Mouse (Mus musculus) stomach, embryonic 15.5 days (tissue): ENCODE measurements around the gene Mllt3. TPM values are rescaled to one million over a fixed set of nuclear protein-coding genes. Genes with fewer than 3 reads are reported as not detected.
"Not testable (repeated sequence)": the region's sequence is repeated elsewhere in the genome, so short reads cannot be mapped to it uniquely, and the experiment has no call there.

ENCODE experiments used
- ATAC-seq: fragments of 200-750 bp; cut with Nextera tagmentation; 2 replicates; pipeline ENCODE4 v1.8.0; 2017; ENCODE audit warnings: low read depth, moderate number of reproducible peaks, moderate TSS enrichment; ENCODE audit not compliant: insufficient read depth, low FRiP score
- H3K27ac ChIP-seq: fragments of 300-500 bp; sonication (generic); 2 replicates; pipeline ENCODE4 v1.5.1; 2015; ENCODE audit warnings: mild to moderate bottlenecking, inconsistent platforms
- H3K27me3 ChIP-seq: fragments of 300-500 bp; sonication (generic); replicated peaks from 2 replicates; pipeline ENCODE4 v1.6.1; 2015; ENCODE audit warnings: inconsistent platforms
- H3K36me3 ChIP-seq: fragments of 300-500 bp; sonication (generic); 2 replicates; pipeline ENCODE4 v1.6.1; 2015; ENCODE audit warnings: inconsistent platforms
- H3K4me1 ChIP-seq: fragments of 300-500 bp; sonication (generic); 2 replicates; pipeline ENCODE4 v1.6.1; 2015; ENCODE audit warnings: inconsistent platforms
- H3K4me2 ChIP-seq: fragments of 300-500 bp; sonication (generic); 2 replicates; pipeline ENCODE4 v1.6.1; 2015; ENCODE audit warnings: mild to moderate bottlenecking, inconsistent platforms
- H3K4me3 ChIP-seq: fragments of 300-500 bp; sonication (generic); replicated peaks from 2 replicates; pipeline ENCODE4 v1.5.1; 2015; ENCODE audit warnings: inconsistent platforms
- H3K9ac ChIP-seq: fragments of 300-500 bp; sonication (generic); 2 replicates; pipeline ENCODE4 v1.6.1; 2015; ENCODE audit warnings: inconsistent platforms
- H3K9me3 ChIP-seq: fragments of 300-500 bp; sonication (generic); 2 replicates; pipeline ENCODE4 v1.6.1; 2016; ENCODE audit warnings: inconsistent platforms
- WGBS: fragments of 180-500 bp; shearing (Covaris S2); methylation state at CpG from one replicate; pipeline ENCODE4 v1.1.7; 2015; 5-methylcytosine and 5-hydroxymethylcytosine counted together
- polyA plus RNA-seq: library from polyadenylated mRNA; unstranded; fragments of >200 nt; fragmentation: Nextera tagmentation; extraction: Ambion mirVana; gene quantifications from 2 replicates; pipeline ENCODE4 v1.2.1, GENCODE M21; 2015

Gene Mllt3
- polyA plus RNA-seq, 1 experiment from 2014 or later = 38.7 TPM

DNA sequence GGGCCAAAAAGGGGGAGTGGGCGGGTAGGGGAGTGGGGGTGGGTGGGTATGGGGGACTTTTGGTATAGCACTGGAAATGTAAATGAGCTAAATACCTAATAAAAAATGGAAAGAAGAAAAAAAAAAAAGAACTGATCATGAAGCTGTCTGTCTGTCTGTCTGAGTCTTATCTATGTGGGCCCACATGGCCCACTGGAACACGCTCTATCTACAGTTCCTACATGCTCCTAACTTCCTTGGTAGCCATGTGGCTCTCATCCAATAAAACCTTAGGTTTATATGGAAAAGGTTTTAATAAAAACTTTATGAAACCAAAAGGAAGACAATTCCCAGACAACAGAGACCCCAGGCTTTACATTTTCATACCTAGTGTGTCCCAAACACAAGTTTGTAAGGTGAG lies 68.3 kb downstream of the Mllt3 start:
- not testable (repeated sequence) for H3K4me1 ChIP-seq, H3K4me3 ChIP-seq, H3K27ac ChIP-seq, H3K27me3 ChIP-seq, H3K36me3 ChIP-seq, H3K4me2 ChIP-seq, ATAC-seq, H3K9ac ChIP-seq, H3K9me3 ChIP-seq
- 93% methylated on average over 2 of the region's 2 CpGs for WGBS

DNA sequence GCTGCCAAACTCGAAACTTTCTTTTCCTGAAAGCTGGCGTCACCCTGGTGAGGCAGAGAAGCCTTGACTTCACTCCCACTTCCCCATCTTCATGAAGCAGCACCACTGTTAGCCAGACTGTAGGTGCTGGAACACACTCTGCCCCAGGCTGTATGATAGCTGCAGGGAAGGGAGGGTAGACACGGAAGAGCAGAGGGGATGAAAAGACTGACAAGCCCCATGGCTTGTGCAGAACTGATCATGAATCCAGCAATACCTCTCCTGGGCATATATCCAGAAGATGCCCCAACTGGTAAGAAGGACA lies 69.4 kb downstream of the Mllt3 start:
- Histone ChIP-seq H3K4me2 (no peak overlapping the region), H3K9ac (no peak overlapping the region), H3K4me1 (no peaks in the 10 kb centered on the region; the same call in 1 of the 2 replicates), H3K9me3 (no peaks in the 10 kb centered on the region), H3K27me3 (no peaks in the 10 kb centered on the region), H3K27ac (no peak overlapping the region), H3K4me3 (no peak overlapping the region), H3K36me3 (no peaks in the 10 kb centered on the region)
- no peak for ATAC-seq
- WGBS = 76% methylated on average over 3 of the region's 3 CpGs

DNA sequence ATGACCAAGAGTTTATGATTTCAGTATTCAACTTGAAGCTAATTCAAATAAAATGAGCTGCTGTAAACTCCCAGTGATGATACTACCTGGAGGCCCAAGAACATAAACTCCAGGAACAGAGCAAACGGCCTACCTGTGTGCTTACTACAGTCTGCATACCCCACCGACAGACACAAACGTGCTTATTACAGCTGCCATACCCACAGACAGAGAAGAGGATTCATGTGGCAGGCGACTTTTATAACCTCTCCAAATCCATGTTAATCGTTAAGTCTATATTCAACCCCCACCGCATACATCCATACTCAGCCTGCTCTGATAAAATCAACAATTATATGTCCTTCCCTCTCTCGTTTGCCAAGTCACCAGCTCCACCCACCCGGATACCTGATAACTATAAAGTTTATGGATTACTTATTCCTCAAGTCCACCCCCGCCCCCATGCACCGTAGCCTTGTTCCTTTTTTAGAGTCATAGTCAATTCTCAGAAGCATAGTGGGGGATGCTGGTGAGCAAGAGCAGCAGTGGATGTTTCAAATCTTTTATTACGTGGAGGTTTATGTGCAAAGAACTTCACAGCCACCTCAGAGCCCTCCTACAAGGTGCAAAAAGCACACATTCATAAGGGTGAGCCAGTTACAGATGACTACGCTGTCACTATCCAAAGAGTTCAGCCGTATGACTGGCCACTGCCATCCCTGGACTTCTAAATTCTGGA lies 70.0 kb downstream of the Mllt3 start:
- H3K36me3 ChIP-seq = no peaks in the 10 kb centered on the region
- no peaks in the 10 kb centered on the region for H3K9me3 ChIP-seq
- H3K9ac ChIP-seq = no peak overlapping the region
- H3K4me1 ChIP-seq = no peaks in the 10 kb centered on the region; the same call in 1 of the 2 replicates
- H3K27me3 ChIP-seq = no peaks in the 10 kb centered on the region
- H3K27ac ChIP-seq = no peak overlapping the region
- H3K4me2 ChIP-seq = no peak overlapping the region
- H3K4me3 ChIP-seq = no peak overlapping the region
- ATAC-seq = peak; percentile 53; the same call in 1 of the 2 replicates
- 64% methylated on average over 13 of the region's 13 CpGs for WGBS

DNA sequence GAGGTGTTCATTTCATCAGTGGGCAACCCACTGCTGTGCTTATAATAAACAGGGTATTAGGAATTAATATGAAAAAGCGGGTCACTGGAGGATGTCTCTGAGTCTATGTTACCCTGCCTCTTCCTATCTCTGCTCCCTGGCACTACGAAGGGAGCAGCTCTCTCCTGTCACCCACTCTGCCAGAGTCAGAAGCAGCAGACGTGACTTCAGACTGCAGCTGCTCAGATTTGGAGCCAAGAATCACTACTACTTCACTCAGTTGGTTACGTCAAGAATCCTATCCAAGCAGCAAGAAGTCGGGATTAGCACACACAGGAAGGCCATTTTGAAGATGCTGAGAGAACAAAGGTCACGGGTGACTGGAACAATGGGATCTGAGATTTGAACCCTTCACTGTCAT lies 71.3 kb downstream of the Mllt3 start:
- Histone ChIP-seq H3K9me3 (no peaks in the 10 kb centered on the region), H3K4me3 (no peak overlapping the region), H3K27me3 (no peaks in the 10 kb centered on the region), H3K27ac (no peak overlapping the region), H3K4me1 (no peaks in the 10 kb centered on the region), H3K9ac (no peak overlapping the region), H3K4me2 (no peak overlapping the region), H3K36me3 (no peaks in the 10 kb centered on the region)
- WGBS = 73% methylated on average over 6 of the region's 6 CpGs
- ATAC-seq = no peak

DNA sequence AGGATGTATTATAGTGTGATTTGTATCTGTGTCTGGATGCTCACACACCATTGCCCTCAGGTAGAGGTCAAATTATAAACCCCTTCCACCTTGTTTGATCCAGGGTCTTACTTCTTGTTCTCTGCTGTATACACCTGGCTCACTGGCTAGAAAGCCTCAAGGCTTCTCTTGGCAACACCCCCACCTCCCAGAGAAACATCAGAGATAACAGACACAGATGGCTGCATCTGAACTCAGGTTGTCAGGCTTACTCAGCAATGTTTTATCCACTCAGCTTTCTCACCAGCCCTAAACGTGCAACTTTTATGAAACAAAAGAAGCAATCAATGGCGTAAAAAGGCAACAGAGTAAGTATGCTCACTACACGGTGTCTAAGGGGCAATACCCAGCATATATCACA lies 75.3 kb downstream of the Mllt3 start:
- H3K27me3 ChIP-seq = no peaks in the 10 kb centered on the region
- H3K4me1 ChIP-seq = no peaks in the 10 kb centered on the region
- no peak for ATAC-seq
- H3K9ac ChIP-seq = no peak overlapping the region
- H3K36me3 ChIP-seq = no peaks in the 10 kb centered on the region
- 70% methylated on average over 3 of the region's 3 CpGs for WGBS
- no peak overlapping the region for H3K4me3 ChIP-seq
- no peak overlapping the region for H3K4me2 ChIP-seq
- no peaks in the 10 kb centered on the region for H3K9me3 ChIP-seq
- no peak overlapping the region for H3K27ac ChIP-seq

DNA sequence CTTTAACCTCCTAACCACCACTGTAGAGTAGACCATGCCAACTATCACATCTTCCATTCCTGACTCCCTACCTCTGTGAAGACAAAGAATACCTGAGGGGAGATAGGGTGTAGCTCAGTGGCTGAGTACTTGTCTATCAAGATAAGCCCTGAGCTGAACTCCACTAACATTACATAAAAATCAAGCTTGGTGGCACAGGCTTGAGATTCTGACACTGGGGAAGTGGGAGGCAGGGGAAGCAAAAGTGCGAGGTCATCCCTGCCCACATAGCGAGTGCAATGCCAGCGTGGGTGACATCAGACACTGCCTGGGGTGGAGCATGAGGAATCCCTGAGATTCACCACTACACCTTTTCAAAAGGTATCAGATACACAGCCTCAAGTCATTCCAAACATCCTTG lies 76.0 kb downstream of the Mllt3 start:
- ATAC-seq = no peak
- Histone ChIP-seq H3K9me3 (no peaks in the 10 kb centered on the region), H3K9ac (no peak overlapping the region), H3K27me3 (no peaks in the 10 kb centered on the region), H3K36me3 (no peaks in the 10 kb centered on the region), H3K27ac (no peak overlapping the region), H3K4me3 (no peak overlapping the region), H3K4me2 (no peak overlapping the region), H3K4me1 (no peaks in the 10 kb centered on the region)
- 73% methylated on average over 3 of the region's 3 CpGs for WGBS

DNA sequence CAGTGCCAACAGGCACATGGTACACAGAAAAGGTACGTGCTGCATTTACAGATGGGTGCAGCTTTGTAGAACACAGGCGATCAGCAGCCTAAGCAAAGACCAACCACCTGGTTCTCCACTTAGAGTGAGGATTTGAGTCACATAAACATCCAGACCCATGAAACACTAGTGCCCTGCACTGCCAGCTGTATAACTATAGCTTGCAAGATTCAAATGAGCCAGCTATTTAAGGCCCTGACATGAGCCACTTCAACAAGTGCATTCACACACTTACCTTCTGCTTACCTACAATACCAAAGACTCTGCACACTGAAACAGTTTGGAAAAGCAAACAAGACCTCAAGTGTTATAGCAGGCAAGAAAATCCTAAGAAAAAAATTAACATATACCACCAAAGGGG lies 78.0 kb downstream of the Mllt3 start:
- H3K4me1 ChIP-seq = no peaks in the 10 kb centered on the region
- WGBS = 63% methylated on average over 2 of the region's 2 CpGs

DNA sequence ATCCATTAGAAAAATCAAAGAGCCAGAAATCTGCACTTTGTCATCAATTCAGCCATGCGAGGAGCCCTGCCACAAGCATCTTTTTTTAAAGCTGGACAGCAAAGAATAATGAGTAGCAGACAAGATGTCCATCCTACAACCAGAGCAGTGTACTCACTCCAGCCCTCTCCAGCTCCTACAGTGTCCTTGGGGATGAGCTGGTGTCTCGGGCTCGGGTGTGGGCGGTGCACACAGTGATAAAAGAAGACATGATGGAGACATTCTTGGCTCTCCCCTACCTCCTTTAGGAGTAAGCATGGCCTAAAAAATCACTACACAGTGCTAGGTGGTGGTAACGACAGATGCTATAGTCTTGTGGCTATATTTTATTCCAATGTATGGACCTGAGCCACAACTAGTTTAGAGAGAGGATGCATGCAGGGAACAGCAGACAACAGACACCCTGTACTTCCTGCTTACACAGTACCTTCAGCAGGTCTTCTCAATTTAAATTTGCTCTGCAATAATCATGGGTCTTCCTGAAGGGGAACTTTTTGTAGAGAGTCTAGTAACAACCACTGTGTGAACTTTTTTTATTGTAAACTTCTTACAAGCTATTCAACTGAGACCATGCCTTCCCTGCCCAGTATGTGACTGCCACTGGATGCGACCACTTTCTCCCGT lies 78.6 kb downstream of the Mllt3 start:
- ATAC-seq = no peak; the same call in 1 of the 2 replicates
- no peak overlapping the region for H3K4me3 ChIP-seq
- H3K36me3 ChIP-seq = no peaks in the 10 kb centered on the region
- H3K9ac ChIP-seq = no peak overlapping the region
- H3K4me1 ChIP-seq = no peaks in the 10 kb centered on the region
- no peaks in the 10 kb centered on the region for H3K27me3 ChIP-seq
- WGBS = 69% methylated on average over 7 of the region's 7 CpGs
- no peaks in the 10 kb centered on the region for H3K9me3 ChIP-seq
- no peak overlapping the region for H3K4me2 ChIP-seq
- no peak overlapping the region for H3K27ac ChIP-seq

More for the DNA sequence above, 78.0 kb downstream of the Mllt3 start:
- H3K36me3 ChIP-seq = no peaks in the 10 kb centered on the region
- no peak overlapping the region for H3K4me3 ChIP-seq
- no peak overlapping the region for H3K4me2 ChIP-seq
- ATAC-seq = no peak
- no peaks in the 10 kb centered on the region for H3K9me3 ChIP-seq
- H3K27me3 ChIP-seq = no peaks in the 10 kb centered on the region
- no peak overlapping the region for H3K9ac ChIP-seq
- H3K27ac ChIP-seq = no peak overlapping the region

DNA sequence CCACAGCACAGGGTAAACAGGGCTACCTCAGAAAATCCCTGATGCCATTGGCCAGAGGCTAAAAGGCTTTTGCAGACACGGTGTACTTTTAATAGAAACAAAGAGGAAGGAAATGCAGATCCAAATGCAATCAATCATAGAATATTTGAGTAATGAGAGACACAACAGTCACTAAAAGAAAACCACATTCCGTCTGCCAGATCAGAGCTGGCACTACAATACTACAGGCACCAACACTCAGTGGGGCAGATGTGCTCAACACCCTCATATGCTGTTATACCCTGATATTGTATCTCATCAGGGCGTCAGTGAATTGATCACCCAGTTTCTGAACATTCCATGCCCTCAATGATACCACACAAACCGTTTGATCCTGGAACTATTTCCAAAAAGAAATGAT lies 79.4 kb downstream of the Mllt3 start:
- Histone ChIP-seq H3K4me2 (no peak overlapping the region), H3K4me1 (no peaks in the 10 kb centered on the region), H3K4me3 (no peak overlapping the region), H3K27ac (no peak overlapping the region), H3K9me3 (no peaks in the 10 kb centered on the region), H3K27me3 (no peaks in the 10 kb centered on the region), H3K9ac (no peak overlapping the region), H3K36me3 (no peaks in the 10 kb centered on the region)
- 44% methylated on average over 4 of the region's 4 CpGs for WGBS
- ATAC-seq = no peak

DNA sequence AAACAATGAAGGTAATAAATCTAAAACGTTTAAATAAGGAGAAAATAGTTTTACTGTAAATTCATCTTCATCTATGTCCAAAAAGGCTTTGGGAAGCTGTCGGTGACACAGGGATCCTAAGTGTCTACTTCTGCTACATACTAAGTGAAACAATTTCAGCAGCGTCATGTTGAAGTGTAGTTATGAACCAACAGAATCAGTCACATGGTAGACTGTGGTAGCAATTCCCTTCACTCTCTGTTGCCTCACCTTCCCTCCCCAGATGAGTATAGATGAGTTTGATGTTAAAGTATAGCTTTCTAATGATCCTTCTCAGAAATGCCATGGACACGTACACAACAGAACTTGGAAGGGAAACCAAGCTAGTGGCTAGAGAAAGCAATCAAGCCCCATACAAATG lies 79.9 kb downstream of the Mllt3 start:
- Histone ChIP-seq H3K4me3 (no peak overlapping the region), H3K4me1 (no peaks in the 10 kb centered on the region), H3K27ac (no peak overlapping the region), H3K4me2 (no peak overlapping the region), H3K27me3 (no peaks in the 10 kb centered on the region), H3K9me3 (no peaks in the 10 kb centered on the region), H3K9ac (no peak overlapping the region), H3K36me3 (no peaks in the 10 kb centered on the region)
- no peak for ATAC-seq
- 77% methylated on average over 4 of the region's 4 CpGs for WGBS

DNA sequence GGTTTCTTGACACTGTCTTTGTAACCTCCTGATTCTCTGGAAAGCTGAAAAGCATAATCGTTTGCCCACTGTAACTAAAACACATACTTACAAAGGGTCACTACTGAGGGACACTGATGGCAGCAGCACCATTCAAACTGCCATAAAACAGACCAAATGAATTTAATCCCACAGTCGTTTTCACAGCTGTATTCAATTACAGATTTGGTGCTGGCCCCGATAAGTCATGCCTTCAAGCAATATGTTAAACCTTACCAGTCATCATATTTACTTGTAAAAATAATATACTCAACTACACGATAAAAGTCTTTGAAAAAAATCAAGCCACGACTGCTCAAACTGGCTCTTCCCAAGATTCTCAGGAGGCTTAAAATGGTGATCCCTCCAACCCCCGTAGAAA lies 83.7 kb downstream of the Mllt3 start:
- ATAC-seq = no peak
- Histone ChIP-seq H3K4me2 (no peak overlapping the region), H3K9me3 (no peaks in the 10 kb centered on the region), H3K27ac (no peak overlapping the region), H3K9ac (no peak overlapping the region), H3K4me1 (no peaks in the 10 kb centered on the region), H3K4me3 (no peak overlapping the region), H3K36me3 (no peaks in the 10 kb centered on the region), H3K27me3 (no peaks in the 10 kb centered on the region)
- WGBS = 48% methylated on average over 6 of the region's 6 CpGs

DNA sequence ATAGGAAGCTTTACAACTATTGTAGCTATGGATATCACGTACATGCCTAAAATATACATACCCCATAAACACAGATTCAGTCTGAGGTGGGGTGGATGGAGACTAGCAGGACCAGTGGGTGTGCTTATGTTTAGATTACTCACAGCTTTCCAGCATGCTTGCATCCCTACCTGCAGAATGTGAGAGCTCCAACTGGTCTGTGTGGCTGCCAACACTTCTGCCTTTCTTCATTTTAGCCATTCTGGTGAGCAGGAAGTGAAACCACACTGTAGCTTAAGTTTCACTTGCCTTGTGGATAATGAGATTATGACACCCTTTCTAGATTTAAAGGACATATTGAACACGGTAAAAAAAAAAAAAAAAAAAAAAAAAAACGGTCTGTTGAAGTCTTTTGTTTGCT lies 88.8 kb downstream of the Mllt3 start:
- H3K4me1 ChIP-seq = no peaks in the 10 kb centered on the region
- H3K4me2 ChIP-seq = no peak overlapping the region
- no peak overlapping the region for H3K27ac ChIP-seq
- 48% methylated on average over 3 of the region's 3 CpGs for WGBS
- H3K27me3 ChIP-seq = no peaks in the 10 kb centered on the region
- no peak for ATAC-seq
- no peaks in the 10 kb centered on the region for H3K36me3 ChIP-seq
- H3K4me3 ChIP-seq = no peak overlapping the region
- no peak overlapping the region for H3K9ac ChIP-seq
- no peaks in the 10 kb centered on the region for H3K9me3 ChIP-seq
